Mouse (Mus musculus) right cerebral cortex, adult 2 months (tissue): ENCODE data around the gene Ncan.
A peak's percentile ranks its signal among the peaks of the same experiment; 100 is the strongest.
"Not testable (repeated sequence)": the region's sequence is repeated elsewhere in the genome, so short reads cannot be mapped to it uniquely, and the experiment has no call there.

Source experiments
- DNase-seq, 2 experiments: peaks; one replicate each; pipeline ENCODE4 v3.0.0; 2021 to 2022; ENCODE audit warnings: low spot score in 2 of 2

The Ncan gene

DNA sequence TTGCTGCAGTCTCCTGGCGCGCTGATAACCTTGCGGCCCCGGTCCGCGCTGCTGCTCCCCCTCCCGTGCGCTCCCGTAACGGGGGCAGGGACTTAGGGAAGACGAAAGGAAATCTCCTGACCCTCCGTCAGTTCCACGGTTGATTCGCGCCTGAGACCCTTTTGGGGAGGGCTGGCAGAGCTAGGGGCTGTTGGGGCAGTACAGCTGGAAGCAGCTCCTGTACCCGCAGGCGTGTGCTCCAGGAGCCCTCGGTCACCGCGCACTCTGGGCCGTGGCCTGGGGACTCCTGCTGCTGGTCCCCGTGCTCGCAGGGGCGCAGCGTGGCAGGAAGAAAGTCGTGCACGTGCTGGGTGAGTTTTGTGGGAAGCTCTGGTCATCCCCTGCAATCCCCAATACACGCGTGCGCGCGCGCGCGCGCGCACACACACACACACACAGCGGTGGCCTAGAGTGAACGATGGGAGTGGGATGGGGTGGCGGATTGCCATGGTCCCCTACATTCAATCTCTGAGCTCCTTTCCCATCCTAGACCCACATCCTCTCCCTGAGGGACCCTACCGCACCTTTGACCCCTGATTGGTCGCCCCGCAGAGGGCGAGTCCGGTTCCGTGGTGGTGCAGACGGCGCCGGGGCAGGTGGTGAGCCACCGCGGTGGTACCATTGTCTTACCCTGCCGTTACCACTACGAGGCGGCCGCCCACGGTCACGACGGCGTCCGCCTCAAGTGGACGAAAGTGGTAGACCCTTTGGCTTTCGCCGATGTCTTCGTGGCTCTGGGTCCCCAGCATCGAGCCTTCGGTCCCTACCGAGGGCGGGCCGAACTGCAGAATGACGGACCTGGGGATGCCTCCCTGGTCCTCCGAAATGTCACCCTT, 36.2 kb downstream of the Ncan start:
- no peak for DNase-seq

DNA sequence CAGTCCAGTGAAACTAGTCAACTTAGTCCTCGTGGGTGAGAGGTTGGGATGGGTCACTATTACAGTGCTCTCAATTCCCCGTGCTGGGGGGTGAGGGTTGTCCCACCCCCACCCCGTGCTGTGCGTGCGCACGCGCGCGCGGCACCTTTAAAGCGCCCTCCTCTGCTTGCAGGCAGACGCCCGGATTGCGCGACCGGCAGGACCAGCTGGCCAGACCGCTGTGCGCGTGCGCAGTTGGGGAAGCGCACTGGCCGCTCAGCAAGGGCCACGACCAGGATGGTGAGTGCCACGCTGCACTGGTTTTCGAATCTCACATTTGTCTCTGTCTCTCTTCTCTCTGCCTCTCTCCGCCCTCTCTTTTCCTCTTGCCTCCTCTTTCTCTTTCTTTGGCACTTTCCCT, 37.4 kb downstream of the Ncan start, which contains the start of gene Hapln4:
Hapln4 (plus strand) TSS at position 173 of the 400 bp plus-strand sequence.
- peak; percentile 72 for DNase-seq

DNA sequence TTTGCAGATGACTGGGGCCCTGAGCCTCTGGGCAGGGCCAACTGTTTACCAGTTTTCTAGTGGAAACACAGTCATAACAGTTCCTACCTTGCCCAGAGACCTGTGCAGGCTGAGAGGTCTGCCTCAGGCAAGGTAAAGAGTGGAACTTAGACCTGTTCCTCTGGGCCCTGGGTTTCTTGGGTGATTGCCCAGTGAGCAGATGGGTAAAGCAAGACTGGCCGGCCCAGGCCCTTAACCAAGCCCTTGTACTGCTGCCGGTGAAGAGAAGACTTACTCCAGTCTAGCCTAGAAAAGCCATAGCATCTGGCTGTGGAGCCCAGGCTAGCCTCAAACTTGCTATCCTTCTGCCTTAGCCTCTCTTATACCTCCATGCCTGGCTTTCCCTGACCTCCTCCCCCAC, 38.7 kb downstream of the Ncan start:
- DNase-seq: no peak

DNA sequence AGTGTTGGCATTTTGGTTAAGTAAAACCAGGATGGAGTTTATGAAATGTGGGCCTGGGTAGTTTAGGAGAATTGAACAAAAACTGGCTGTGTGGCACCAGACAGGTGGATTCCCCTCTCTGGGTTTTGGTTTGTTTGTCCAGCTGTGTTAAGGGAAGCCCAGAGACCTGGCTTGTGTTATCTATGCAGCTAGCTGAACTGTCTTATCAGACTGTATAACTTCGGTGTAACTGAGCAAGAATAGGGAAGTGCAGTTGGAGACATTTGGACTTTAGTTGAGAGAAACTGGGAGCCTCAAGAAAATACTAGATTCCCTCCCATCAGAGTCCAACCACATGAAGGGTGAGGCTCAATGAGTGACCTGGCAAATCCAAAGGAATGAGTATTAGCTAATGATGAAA, 47.0 kb downstream of the Ncan start:
- no peak for DNase-seq

DNA sequence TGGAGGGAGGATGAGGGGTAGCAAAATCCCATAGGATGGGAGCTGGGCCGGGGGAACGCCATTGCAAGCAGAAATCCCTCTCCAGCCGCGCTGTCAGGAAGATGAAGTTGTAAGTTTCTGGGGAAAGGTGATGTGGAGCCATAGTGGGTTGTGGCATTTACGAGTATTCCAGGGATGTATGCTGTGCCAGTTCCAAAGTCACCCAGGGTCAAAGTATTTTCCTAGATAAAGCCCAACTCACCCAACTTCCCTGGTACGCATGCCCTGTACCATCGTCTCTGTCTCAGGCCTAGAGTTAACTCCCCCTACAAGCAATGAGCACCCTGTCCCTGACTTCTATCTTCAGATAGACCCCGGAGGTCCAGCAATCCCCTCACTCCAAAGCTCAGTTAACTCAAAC, 47.6 kb downstream of the Ncan start:
- DNase-seq: no peak

DNA sequence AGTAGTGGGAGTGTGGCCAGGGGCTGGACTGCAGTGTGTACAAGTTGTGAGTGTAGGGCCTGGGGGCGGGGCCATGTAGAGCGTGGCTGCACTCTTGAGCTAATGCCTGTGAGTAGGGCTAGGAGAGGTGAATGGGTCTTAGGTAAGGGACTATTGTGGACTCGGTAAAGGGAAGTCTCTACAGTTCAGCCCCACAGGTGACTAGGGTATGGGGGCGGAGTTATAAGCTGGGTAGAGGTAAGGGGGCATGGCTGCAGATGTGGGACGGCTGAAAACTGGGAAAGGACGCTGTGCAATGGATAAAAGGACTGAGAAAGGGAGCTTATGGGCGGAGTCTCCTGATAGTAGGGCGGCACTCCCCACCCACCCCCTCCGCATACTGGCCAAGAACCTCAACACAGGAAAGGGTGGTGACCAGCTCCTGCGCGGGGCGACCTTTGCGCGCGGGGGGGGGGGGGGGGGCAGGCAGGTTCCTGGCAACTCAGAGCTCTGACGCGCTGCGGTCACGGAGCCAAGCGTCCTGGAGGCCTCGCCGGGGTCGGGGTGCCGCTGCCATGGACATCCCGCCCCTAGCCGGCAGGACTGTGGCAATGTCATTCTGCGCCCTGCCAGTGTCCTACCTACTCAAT, 48.1 kb downstream of the Ncan start, which contains the start of gene Tm6sf2:
Tm6sf2 (plus strand) TSS at position 484 of the 629 bp plus-strand sequence.
- no peak for DNase-seq

DNA sequence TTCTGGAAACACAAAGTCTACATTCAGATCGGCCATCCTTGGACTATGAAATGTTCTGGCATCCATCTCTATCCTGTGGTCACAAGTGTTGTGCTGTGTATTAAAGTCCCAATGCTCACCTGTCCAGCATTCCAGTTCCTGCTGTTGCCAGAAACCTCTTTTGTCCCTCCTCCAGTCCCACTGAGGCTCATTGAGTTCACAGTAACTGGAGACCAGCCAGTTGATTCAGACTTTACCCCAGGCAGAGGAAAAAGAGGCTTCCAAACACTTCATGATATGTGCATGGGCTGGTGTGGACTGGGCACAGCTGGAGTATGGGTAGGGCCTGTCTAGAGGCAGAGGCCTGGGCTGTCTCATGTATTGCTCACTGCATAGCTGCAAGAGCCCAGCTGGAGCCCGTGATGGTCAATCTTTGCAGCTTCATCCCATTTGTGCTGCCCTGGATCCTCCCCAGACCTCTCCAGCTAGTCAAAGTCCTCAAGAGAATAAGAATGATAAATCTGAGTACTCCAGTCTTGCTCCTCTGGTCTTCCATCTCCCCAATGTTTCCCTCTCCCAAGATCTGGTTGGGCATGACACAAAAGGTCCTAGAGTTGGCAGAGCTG, 48.7 kb downstream of the Ncan start:
- DNase-seq: no peak

DNA sequence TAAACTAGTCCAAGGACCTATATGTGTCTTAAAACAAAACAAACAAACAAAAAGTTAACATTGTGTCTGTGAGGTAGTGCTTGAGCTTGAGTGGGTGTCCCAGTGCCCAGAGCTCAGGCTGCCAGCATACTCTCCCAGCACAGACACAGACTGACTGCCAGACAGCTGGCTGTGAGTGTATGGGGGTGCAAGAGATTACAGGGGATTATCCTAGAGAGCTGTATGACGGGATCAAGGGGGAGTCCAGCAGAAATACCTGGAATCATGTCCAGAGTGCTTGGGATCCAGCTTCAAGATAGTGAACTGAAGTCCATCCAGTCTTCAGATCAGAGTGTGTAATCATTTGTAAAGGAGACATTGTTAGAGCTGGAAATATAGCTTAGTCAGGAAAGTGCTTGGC, 63.0 kb downstream of the Ncan start:
- no peak for DNase-seq

DNA sequence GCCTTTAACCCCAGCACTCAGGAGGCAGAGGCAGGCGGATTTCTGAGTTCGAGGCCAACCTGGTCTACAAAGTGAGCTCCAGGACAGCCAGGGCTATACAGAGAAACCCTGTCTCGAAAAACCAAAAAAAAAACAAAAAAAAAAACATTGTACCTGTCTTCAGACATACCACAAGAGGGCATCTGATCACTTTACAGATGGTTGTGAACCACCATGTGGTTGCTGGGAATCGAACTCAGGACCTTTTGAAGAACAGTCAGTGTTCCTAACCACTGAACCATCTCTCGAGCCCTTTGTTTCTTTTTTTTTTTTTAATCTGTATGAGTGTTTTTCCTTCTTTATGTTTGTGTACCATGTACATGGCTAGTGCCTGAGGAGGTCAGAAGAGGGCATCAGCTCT, 70.2 kb downstream of the Ncan start:
- DNase-seq: not testable (repeated sequence)

DNA sequence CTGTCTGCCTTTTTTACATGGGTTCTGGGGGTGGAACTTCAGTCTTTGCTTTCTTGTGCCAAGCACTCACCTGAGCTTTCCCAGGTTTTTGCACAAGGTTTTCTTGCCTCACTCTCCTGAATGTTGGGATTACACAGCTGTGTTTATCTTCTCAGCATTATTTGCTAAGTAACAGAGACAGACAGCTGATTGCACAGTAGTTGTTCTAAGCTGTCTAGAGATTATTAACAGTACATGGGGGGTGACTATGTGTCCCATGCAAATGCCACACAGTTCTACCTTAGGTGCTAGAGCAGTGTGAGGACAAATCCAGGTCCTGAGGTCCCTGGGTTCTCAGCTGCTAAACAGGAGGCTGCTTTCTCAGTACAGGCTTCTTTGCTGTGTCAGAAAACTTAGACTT, 71.0 kb downstream of the Ncan start:
- DNase-seq: no peak

DNA sequence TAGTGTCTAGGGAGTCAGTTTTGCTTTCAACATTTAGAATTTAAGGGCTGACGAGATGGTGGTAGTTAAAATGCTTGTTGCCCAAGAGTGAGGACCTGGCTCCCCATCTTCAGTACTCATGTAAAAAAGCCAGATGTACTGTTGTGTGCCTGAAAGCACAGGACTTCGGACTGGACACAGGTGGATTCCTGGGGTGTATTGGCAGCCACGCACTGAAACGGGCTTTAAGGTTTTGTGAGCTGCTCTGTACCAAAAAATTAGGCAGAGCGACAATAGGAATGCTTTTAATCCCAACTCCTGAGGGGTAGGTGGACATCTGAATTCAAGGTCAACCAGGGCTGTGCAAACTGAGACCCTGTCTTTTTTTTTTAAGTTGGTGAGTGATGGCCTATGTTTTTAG, 76.7 kb downstream of the Ncan start:
- no peak for DNase-seq
